Mouse (Mus musculus) frontal cortex, adult 2 months (tissue): Measurements from ENCODE around the gene Taf1d. TPM values are rescaled to one million over a fixed set of nuclear protein-coding genes. Genes with fewer than 3 reads are reported as not detected.
"Not testable (repeated sequence)": the region's sequence is repeated elsewhere in the genome, so short reads cannot be mapped to it uniquely, and the experiment has no call there.

Source experiments
- DNase-seq, 2 experiments: peaks; one replicate each; pipeline ENCODE4 v3.0.0; 2022; ENCODE audit warnings: low spot score in 1 of 2; ENCODE audit errors: extremely low spot score in 1 of 2
- polyA plus RNA-seq: library from polyadenylated mRNA; depleted of rRNA; stranded (reverse); fragments of >200 nt; gene quantifications from 2 replicates; pipeline ENCODE4 v1.2.3, GENCODE M21; 2012; rRNA removed

Taf1d gene
- polyA plus RNA-seq, result 32.3 and 38.9 TPM in 2 replicates

GRCm38 (mm10) chr9:15305503-15306397, at the start of gene Taf1d:
TSS of gene Taf1d (plus strand) at chr9:15306214.
- DNase-seq, result peak; percentile 91 to 97

DNA sequence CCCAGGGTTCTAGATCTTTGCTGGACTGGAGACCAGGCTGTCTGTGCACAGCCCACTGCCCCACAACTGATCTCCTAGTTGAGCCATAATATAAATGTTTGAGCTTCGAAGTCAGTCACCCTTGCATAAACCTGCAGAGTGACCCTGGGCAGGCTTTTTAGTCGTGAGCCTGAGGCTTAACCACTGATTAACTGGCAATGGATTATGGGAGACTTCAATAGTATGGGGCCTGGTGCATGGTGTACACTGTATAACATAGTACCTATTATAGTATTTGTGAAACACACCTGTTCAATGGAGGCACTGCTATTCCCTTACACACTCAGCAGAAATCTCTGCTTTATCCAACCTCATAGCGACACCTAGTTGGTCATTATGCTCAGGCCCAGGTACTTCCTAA, 49.8 kb upstream of the Taf1d start:
- no peak for DNase-seq

- DNase-seq, result no peak
These were observed 44.0 kb upstream of the Taf1d start for GRCm38 (mm10) chr9:15261980-15262379.

DNA sequence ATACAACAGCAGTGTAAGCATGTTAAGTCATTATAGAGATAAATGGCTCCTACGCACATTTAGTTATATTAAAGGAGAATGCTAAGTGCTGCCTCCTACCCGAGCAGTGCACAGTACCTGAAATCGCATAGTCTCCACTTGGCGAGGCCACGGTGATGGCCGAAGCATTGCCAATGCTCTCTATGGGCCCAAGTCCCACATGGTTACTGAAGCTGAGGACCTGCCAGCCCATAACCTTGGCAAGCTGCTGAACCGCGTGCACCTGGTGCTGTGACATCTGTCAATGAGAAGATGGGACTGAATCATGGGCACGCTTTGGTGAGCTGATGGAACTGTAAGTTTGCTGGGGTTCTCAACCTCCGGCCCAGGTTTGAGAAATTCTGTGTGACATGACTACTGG, 42.5 kb upstream of the Taf1d start:
- DNase-seq, result no peak

DNA sequence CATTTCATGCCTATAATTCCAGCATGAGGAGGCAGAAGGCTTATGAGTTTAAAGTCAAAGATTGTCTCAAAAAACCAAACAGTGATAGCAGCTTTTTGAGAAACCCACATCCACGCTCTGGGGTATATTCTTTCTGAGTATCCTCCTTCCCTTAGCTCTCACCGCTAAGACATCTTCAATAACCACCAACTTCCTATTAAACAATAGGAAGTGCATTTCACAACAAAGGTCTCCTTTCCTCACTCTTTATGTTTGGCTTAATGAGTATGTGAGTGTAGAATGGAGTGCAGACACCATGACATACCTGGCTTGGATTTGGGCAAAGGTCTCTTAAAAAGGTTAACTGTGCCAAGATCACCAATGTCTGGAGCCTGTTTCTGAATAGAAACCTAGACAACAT, 32.0 kb upstream of the Taf1d start:
- no peak for DNase-seq

- DNase-seq, result no peak
These were observed 29.2 kb upstream of the Taf1d start for GRCm38 (mm10) chr9:15276855-15277254.

DNA sequence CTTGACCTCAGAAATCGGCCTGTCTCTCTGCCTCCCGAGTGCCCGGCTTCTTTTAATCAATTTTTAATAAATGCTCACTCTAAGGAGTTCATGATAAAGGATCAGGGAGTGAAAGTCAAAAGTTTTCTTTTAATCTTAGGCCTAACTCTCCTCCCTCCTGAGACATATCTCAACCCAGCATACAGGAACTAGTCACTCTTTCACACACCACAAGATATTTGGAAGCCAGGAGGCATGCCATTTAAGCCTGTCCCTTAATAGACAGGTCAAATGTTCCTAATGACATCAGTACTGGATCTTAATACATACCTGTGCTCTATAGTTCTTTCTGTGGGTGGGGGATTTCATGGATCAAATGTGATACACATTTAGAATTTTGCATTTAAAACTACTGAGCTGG, 27.7 kb upstream of the Taf1d start:
- DNase-seq, result no peak

DNA sequence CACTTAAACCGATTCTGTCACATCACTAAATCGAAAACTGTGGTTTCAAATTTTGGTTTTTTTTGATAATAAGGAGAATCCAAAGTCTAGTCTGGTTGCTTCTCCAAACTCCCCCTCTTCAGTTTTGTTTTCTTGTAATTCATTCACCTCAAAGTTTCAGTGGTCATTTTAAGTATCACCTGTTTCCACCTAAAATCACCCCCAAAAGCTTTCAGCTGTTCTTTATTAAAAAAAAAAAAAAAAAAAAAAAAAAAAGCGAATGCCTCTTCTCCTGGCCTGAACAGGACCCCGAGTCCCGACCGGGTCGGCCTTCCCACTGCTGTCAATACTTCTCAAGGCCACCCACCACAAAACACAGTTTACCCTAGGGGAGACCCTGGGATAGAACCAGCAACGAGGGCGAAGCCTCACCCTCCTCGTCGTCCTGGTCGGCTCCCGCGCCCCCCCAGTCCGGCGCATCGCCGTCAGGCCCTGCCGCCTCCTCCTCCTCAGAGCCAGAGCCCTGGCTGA, 26.8 kb upstream of the Taf1d start:
- DNase-seq, result no peak

DNA sequence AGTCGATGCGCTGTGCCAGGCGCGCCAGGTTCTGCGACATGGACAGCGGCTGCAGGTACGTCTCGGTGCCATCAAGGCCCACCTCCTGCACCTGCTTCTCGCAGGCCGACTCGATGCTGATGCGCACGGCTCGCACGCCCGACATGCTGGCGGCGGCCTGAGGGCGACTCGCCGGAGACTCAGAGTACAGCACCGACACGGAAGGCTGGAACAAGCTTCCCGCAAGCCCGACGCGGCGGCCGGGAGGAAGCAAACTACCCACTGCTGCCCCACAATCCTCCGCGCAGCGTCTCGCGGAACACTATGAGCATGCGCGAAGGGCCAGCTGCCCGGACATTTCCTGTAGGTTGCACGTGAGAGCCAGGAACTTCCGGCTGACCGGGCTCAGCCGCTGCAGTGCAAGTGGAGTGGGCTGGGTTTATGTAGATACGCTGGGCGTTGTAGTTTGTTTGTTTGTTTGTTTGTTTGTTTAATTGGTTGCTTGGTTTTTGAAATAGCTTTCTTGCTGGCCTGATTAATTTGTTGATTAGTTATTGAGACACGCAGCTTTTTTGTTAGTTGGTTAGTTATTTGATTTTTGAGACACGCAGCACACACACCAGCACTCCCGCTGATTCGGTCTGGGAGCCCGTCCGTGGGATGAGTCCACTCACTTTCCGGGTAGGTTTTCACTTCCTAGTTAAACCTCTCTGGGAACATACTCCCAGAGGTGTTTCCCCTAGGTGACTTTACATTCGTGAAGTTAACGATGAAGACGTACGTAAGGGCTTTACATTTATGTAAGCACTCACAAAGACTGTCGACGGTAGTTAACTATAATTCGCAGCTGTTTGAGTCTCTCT, 26.1 kb upstream of the Taf1d start, which contains the start of gene Med17:
Gene Med17, minus strand, starts transcription at position 283 of the 842 bp plus-strand sequence.
- DNase-seq, result peak; percentile 88 to 97

DNA sequence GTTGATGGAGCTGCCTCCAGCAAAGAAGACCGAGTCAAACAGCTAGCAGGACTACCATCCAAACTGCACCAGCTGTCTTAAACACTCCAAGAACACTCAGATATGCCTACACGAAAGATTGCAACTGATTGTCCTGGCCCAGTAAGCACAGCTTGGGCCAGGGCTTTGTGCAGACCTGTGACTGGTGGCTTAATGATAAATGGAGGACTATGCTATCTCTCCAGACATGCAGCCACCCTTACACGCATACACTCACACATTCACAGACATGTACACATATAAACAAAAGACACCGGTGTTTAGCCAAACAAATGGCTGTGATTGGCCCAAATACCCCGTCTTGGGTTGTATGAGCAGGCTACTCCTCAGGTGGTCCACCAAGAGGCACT, 25.5 kb upstream of the Taf1d start:
- no peak for DNase-seq

DNA sequence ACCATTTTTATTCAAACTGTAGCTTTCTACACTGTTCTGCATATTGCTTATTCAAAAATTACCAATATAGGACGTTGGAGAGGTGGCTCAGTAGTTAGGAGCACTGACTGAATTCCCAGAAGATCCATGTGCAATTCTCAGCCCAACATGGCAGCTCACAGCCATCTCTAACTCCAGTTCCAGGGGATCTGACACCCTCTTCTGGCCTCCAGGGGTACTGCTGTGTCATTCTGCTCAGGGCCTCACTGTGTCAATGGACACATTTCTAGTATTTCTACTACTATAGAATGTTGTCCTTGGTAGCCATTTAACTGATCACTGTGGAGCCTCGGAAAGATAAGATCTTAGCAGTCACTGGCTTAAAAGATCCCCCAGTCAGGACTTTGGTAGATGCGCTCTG, 20.6 kb upstream of the Taf1d start:
- no peak for DNase-seq

- DNase-seq, result no peak
These were observed 18.2 kb upstream of the Taf1d start for GRCm38 (mm10) chr9:15287846-15288245.

DNA sequence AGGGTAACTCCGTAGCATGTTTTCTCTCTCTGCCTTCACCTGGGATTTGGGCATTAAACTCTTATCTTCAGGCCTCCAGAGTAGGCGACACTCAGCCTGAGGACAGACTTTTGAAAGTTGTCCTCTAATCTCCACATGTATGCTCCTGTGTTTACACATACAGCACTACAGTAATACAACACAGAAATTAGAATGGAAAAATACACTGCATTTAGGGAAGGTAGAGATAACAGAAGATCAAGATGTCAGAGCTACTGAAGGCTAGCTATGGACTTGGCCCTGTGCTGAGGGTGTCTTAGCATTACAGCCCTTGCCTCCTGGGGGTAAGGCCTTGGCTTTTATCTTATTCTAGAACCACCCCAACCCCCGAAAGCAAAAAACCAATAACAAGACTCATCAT, 17.6 kb upstream of the Taf1d start:
- DNase-seq, result no peak

DNA sequence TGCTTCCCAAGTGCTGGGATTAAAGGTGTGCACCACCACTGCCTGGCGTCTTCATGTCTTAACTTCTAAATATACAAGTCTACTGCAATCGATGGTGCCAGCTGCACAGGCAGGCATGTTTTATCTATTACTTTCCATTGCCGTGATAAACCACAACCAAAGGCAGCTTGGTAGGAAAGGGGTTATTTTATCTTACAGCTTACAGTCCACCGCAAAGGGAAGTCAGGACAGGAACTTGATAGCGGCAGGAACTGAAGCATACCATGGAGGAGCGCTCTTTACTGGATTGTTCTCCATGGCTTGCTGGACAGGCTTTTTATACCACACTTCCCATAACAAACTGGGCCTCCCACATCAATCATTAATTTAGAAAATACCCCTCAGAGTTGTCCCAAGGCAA, 16.8 kb upstream of the Taf1d start:
- DNase-seq, result no peak

- no peak for DNase-seq
These were observed 8.9 kb upstream of the Taf1d start for GRCm38 (mm10) chr9:15297112-15297511.

GRCm38 (mm10) chr9:15298451-15298850, 7.6 kb upstream of the Taf1d start:
- DNase-seq, result no peak

- DNase-seq, result no peak
These were observed 6.0 kb upstream of the Taf1d start for GRCm38 (mm10) chr9:15300056-15300455.

DNA sequence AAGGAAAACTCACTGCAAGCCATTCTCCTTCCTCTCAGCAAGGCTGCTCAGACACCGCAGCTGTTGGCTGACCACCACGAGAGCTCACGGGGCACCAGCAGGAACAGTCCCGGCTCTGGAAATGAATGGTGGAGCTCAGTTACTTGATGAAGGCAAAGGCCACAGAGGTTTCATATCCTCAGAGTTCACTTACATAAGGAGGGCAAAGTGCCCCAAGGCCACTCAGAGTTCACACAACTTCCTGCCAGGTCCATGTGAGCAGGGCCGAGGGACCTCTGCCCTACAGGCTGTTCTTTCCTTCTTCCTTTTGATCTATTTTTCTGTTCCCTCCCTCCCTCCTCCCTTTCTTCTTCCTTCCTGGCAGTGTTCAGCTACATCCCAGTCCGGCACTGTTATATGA, 4.6 kb upstream of the Taf1d start:
- no peak for DNase-seq

- not testable (repeated sequence) for DNase-seq
These were observed 4.0 kb upstream of the Taf1d start for GRCm38 (mm10) chr9:15302006-15302405.

DNA sequence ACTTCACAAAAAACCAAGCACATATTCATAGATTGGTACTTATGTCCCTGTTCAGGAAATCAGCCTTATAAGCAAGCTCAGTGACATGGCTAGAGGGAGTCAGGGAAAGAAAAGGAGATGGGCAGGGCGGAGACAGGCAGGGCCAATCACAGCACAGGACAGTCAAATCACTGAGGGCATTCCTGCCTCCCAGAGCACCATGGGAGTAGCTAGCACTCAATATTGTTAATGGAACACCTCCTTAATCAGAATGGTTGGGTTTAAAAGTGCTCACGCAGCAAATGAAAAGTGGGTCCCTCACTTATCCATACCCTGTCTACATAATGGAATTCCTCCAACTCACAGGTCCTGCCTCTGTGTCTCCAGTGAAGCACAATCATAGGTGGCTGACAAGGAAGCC, 3.1 kb upstream of the Taf1d start:
- DNase-seq, result no peak

- peak in 1 of 2 experiments; percentile 35 for DNase-seq
These were observed 545 bp downstream of the Taf1d start, which contains the start of gene 4931406C07Rik for GRCm38 (mm10) chr9:15306398-15307119. TSS of gene 4931406C07Rik (minus strand) at chr9:15306448.
